ENCODE assay signal across 7 mouse cellular contexts in the genomic region with DNA sequence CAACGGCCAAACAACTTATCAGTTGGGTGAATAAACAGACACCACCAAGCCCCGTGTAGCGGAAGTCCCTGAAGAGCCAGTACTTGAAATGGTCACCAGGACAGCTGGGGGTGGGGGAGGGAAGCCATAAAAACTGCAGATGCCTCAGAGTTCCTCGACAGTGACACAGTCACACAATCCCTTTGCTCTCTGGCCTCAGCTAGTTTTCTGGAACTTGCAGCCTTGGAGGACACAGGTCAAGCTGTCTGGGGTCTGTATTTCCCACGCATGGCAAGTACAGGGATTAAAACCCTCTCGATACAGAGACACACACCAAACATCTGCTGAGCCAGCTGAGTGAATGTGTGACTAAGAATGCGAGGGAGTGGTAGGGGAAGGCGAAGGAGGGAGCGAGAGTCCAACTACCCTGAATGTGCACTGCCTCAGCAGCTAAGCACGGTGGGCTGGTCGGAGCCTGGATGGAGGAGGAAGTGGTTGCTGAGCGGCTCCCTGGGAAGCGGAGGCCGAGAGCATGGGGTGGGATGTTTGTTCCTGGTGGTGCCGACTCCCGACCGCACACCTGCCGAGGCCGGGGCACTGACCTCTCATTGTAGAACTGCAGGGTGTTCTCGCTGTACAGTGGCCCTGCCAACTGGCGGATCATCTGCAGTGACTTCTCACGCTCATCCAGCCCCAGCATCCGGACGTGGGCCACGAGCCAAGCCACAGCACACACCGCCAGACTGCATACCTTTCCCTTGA. TPM values are rescaled to one million over a fixed set of nuclear protein-coding genes. Genes with fewer than 3 reads are reported as not detected.
DNase-seq lines count a peak whose midpoint lies in the region; ATAC-seq and TF ChIP-seq lines count a peak whose summit lies in the region.

No protein-coding gene starts in this region.

- peaks cover 44% of the 10 kb centered on the region for H3K36me3 ChIP-seq in liver, postnatal 0 days (replicated peaks; ENCODE audit: insufficient read depth, low read length)
- H3K36me3 ChIP-seq in stomach, postnatal 0 days (ENCODE audit: control insufficient read depth, insufficient read depth, low read length), result peaks cover 7% of the 10 kb centered on the region; the same call in 1 of the 2 replicates
- peaks cover 92% of the 10 kb centered on the region for H3K36me3 ChIP-seq in hindbrain, embryonic 12.5 days
- peaks cover 8% of the 10 kb centered on the region for H3K36me3 ChIP-seq in forebrain, embryonic 11.5 days (ENCODE audit: control insufficient read depth, insufficient read depth, low read length)

- H3K9me3 ChIP-seq in liver, postnatal 0 days (ENCODE audit: low read length), result no peaks in the 10 kb centered on the region
- H3K9me3 ChIP-seq in stomach, postnatal 0 days (ENCODE audit: control insufficient read depth, low read length), result no peaks in the 10 kb centered on the region
- H3K9me3 ChIP-seq in hindbrain, embryonic 12.5 days (replicated peaks), result no peaks in the 10 kb centered on the region
- H3K9me3 ChIP-seq in forebrain, embryonic 11.5 days (ENCODE audit: control insufficient read depth, low read length), result no peaks in the 10 kb centered on the region

- H3K4me2 ChIP-seq in liver, postnatal 0 days (ENCODE audit: low read depth, low read length), result peak overlapping the region; percentile 4
- peak overlapping the region; percentile 5; the same call in 1 of the 2 replicates for H3K4me2 ChIP-seq in stomach, postnatal 0 days (replicated peaks; ENCODE audit: low read depth)
- no peak overlapping the region for H3K4me2 ChIP-seq in hindbrain, embryonic 12.5 days (replicated peaks)
- no peak overlapping the region for H3K4me2 ChIP-seq in forebrain, embryonic 11.5 days (ENCODE audit: low read depth, low read length, severe bottlenecking)

- TF ChIP-seq CTCF in liver, postnatal 0 days (IDR thresholded peaks at IDR 0.05; ENCODE audit: low read depth), result no peak
- TF ChIP-seq CTCF in stomach, postnatal 0 days (IDR thresholded peaks at IDR 0.05; ENCODE audit: low read depth), result no peak

- peak; percentile 72 for DNase-seq in 416B (ENCODE audit: low read depth)
- DNase-seq in Muller cell, postnatal 12 days (ENCODE audit: inconsistent ontology term), result peak; percentile 70
- DNase-seq in heart, postnatal 14 days, result peak; percentile 55 to 57
- peak; percentile 49 for DNase-seq in liver, postnatal 0 days
- DNase-seq in stomach, postnatal 0 days (ENCODE audit: low spot score), result peak; percentile 68
- DNase-seq in forebrain, embryonic 11.5 days (ENCODE audit: low spot score), result no peak

- 0 out of 2 replicates have a peak overlapping the region, but pooled peaks have one; percentile 13 for H3K9ac ChIP-seq in liver, postnatal 0 days (replicated peaks)
- peak overlapping the region; percentile 18; the same call in 1 of the 2 replicates for H3K9ac ChIP-seq in stomach, postnatal 0 days (ENCODE audit: low read length)
- H3K9ac ChIP-seq in hindbrain, embryonic 12.5 days, result no peak overlapping the region
- no peak overlapping the region for H3K9ac ChIP-seq in forebrain, embryonic 11.5 days (ENCODE audit: low read length)

- no peak for TF ChIP-seq EP300 in liver, postnatal 0 days (IDR thresholded peaks at IDR 0.05; ENCODE audit: low read depth)
- TF ChIP-seq EP300 in stomach, postnatal 0 days (optimal IDR thresholded peaks at IDR 0.05), result no peak

- H3K27ac ChIP-seq in liver, postnatal 0 days (ENCODE audit: low read depth), result peak overlapping the region; percentile 79
- peak overlapping the region; percentile 83 for H3K27ac ChIP-seq in stomach, postnatal 0 days (replicated peaks)
- H3K27ac ChIP-seq in hindbrain, embryonic 12.5 days, result no peak overlapping the region
- H3K27ac ChIP-seq in forebrain, embryonic 11.5 days (ENCODE audit: low read depth, low read length), result no peak overlapping the region

- H3K27me3 ChIP-seq in liver, postnatal 0 days (ENCODE audit: insufficient read depth, low read length), result no peaks in the 10 kb centered on the region
- no peaks in the 10 kb centered on the region for H3K27me3 ChIP-seq in stomach, postnatal 0 days (ENCODE audit: control insufficient read depth, insufficient read depth, low read length)
- H3K27me3 ChIP-seq in hindbrain, embryonic 12.5 days, result no peaks in the 10 kb centered on the region
- no peaks in the 10 kb centered on the region for H3K27me3 ChIP-seq in forebrain, embryonic 11.5 days (ENCODE audit: control insufficient read depth, insufficient read depth, low read length)

- peaks cover 35% of the 10 kb centered on the region for H3K4me1 ChIP-seq in liver, postnatal 0 days (ENCODE audit: insufficient read depth)
- H3K4me1 ChIP-seq in stomach, postnatal 0 days (replicated peaks; ENCODE audit: control insufficient read depth, insufficient read depth), result 0 out of 2 replicates have a peak, but pooled peaks cover 3% of the 10 kb centered on the region
- peaks cover 6% of the 10 kb centered on the region for H3K4me1 ChIP-seq in hindbrain, embryonic 12.5 days
- H3K4me1 ChIP-seq in forebrain, embryonic 11.5 days (replicated peaks; ENCODE audit: control insufficient read depth, insufficient read depth, low read length), result no peaks in the 10 kb centered on the region

- intact Hi-C loops in heart, postnatal 14 days (cut with DNase I), result no loop called here

- no peak overlapping the region for H3K4me3 ChIP-seq in liver, postnatal 0 days (ENCODE audit: low read depth, low read length)
- H3K4me3 ChIP-seq in stomach, postnatal 0 days (ENCODE audit: low read depth, low read length), result no peak overlapping the region
- H3K4me3 ChIP-seq in hindbrain, embryonic 12.5 days, result no peak overlapping the region
- H3K4me3 ChIP-seq in forebrain, embryonic 11.5 days (ENCODE audit: low read depth, low read length), result no peak overlapping the region

- 41% methylated on average over 26 of the region's 26 CpGs for WGBS in liver, postnatal 0 days (ENCODE audit: insufficient replicate concordance)
- 60% methylated on average over 26 of the region's 26 CpGs for WGBS in stomach, postnatal 0 days
- 90% methylated on average over 26 of the region's 26 CpGs for WGBS in hindbrain, embryonic 12.5 days
- 93% methylated on average over 26 of the region's 26 CpGs for WGBS in forebrain, embryonic 11.5 days

- ATAC-seq in liver, postnatal 0 days, result peak; percentile 41; the same call in 1 of the 2 replicates
- peak; percentile 39; the same call in 1 of the 2 replicates for ATAC-seq in stomach, postnatal 0 days (ENCODE audit: low FRiP score, low TSS enrichment)
- no peak for ATAC-seq in hindbrain, embryonic 12.5 days (ENCODE audit: low FRiP score)
- no peak for ATAC-seq in forebrain, embryonic 11.5 days (replicated peaks; ENCODE audit: low FRiP score)

RNA-seq across cellular contexts. Expression of gene Csf3, which starts 8.1 kb away (rescaled TPM):
- not detected for total RNA-seq in heart, postnatal 14 days (2021)
- polyA plus RNA-seq in liver, postnatal 0 days (2015; fragmentation: Nextera tagmentation; extraction: Ambion mirVana), result not detected in 2 replicates
- polyA plus RNA-seq in stomach, postnatal 0 days (2015; fragmentation: Nextera tagmentation; extraction: Ambion mirVana), result 0.08 and 0.11 TPM in 2 replicates
- polyA plus RNA-seq in hindbrain, embryonic 12.5 days (2016; fragmentation: Nextera tagmentation; extraction: Ambion mirVana), result not detected in 2 replicates
- not detected in 2 replicates for polyA plus RNA-seq in forebrain, embryonic 11.5 days (2014; fragmentation: Nextera tagmentation; extraction: Ambion mirVana)

RNA-seq across cellular contexts. Expression of gene Med24, which starts 20.1 kb away (rescaled TPM):
- 10 to 100 TPM; 49.5 to 49.8 TPM for total RNA-seq in heart, postnatal 14 days (2021)
- polyA plus RNA-seq in liver, postnatal 0 days (2015; fragmentation: Nextera tagmentation; extraction: Ambion mirVana), result 10.5 and 10.9 TPM in 2 replicates
- polyA plus RNA-seq in stomach, postnatal 0 days (2015; fragmentation: Nextera tagmentation; extraction: Ambion mirVana), result 16.5 and 18.7 TPM in 2 replicates
- polyA plus RNA-seq in hindbrain, embryonic 12.5 days (2016; fragmentation: Nextera tagmentation; extraction: Ambion mirVana), result 85.0 and 86.9 TPM in 2 replicates
- polyA plus RNA-seq in forebrain, embryonic 11.5 days (2014; fragmentation: Nextera tagmentation; extraction: Ambion mirVana), result 75.9 and 76.6 TPM in 2 replicates

RNA-seq across cellular contexts. Expression of gene Psmd3, which starts 26.8 kb away (rescaled TPM):
- total RNA-seq in heart, postnatal 14 days (2021), result 100 to 1,000 TPM; 110 TPM
- polyA plus RNA-seq in liver, postnatal 0 days (2015; fragmentation: Nextera tagmentation; extraction: Ambion mirVana), result 67.5 and 71.0 TPM in 2 replicates
- polyA plus RNA-seq in stomach, postnatal 0 days (2015; fragmentation: Nextera tagmentation; extraction: Ambion mirVana), result 120 and 122 TPM in 2 replicates
- 222 and 226 TPM in 2 replicates for polyA plus RNA-seq in hindbrain, embryonic 12.5 days (2016; fragmentation: Nextera tagmentation; extraction: Ambion mirVana)
- 208 and 220 TPM in 2 replicates for polyA plus RNA-seq in forebrain, embryonic 11.5 days (2014; fragmentation: Nextera tagmentation; extraction: Ambion mirVana)

RNA-seq across cellular contexts. Expression of gene Thra, which starts 31.3 kb away (rescaled TPM):
- 100 to 1,000 TPM; 123 to 130 TPM for total RNA-seq in heart, postnatal 14 days (2021)
- 5.1 and 6.1 TPM in 2 replicates for polyA plus RNA-seq in liver, postnatal 0 days (2015; fragmentation: Nextera tagmentation; extraction: Ambion mirVana)
- polyA plus RNA-seq in stomach, postnatal 0 days (2015; fragmentation: Nextera tagmentation; extraction: Ambion mirVana), result 24.0 and 24.5 TPM in 2 replicates
- 67.2 and 68.4 TPM in 2 replicates for polyA plus RNA-seq in hindbrain, embryonic 12.5 days (2016; fragmentation: Nextera tagmentation; extraction: Ambion mirVana)
- polyA plus RNA-seq in forebrain, embryonic 11.5 days (2014; fragmentation: Nextera tagmentation; extraction: Ambion mirVana), result 35.9 and 36.9 TPM in 2 replicates

RNA-seq across cellular contexts. Expression of gene Gsdma, which starts 45.0 kb away (rescaled TPM):
- not detected for total RNA-seq in heart, postnatal 14 days (2021)
- not detected in 2 replicates for polyA plus RNA-seq in liver, postnatal 0 days (2015; fragmentation: Nextera tagmentation; extraction: Ambion mirVana)
- 79.6 and 83.7 TPM in 2 replicates for polyA plus RNA-seq in stomach, postnatal 0 days (2015; fragmentation: Nextera tagmentation; extraction: Ambion mirVana)
- not detected in 2 replicates for polyA plus RNA-seq in hindbrain, embryonic 12.5 days (2016; fragmentation: Nextera tagmentation; extraction: Ambion mirVana)
- not detected in 2 replicates for polyA plus RNA-seq in forebrain, embryonic 11.5 days (2014; fragmentation: Nextera tagmentation; extraction: Ambion mirVana)

Comparison
In these comparisons a context has a peak if more than half of its experiments do, and no peak if none do; other contexts are left out.
1. ATAC-seq: peak in liver, postnatal 0 days (single experiment) and stomach, postnatal 0 days (single experiment); none in hindbrain, embryonic 12.5 days (single experiment) and forebrain, embryonic 11.5 days (single experiment).
2. H3K27ac ChIP-seq: peak in liver, postnatal 0 days (single experiment) and stomach, postnatal 0 days (single experiment); none in hindbrain, embryonic 12.5 days (single experiment) and forebrain, embryonic 11.5 days (single experiment).
3. H3K4me2 ChIP-seq: peak in liver, postnatal 0 days (single experiment) and stomach, postnatal 0 days (single experiment); none in hindbrain, embryonic 12.5 days (single experiment) and forebrain, embryonic 11.5 days (single experiment).
4. H3K9ac ChIP-seq: peak in liver, postnatal 0 days (single experiment) and stomach, postnatal 0 days (single experiment); none in hindbrain, embryonic 12.5 days (single experiment) and forebrain, embryonic 11.5 days (single experiment).